Mouse (Mus musculus): ENCODE results near the gene Tirap. TPM values are rescaled to one million over a fixed set of nuclear protein-coding genes. Genes with fewer than 3 reads are reported as not detected.

The Tirap gene
- total and polyA plus RNA-seq, 2 experiments, result 12.3 to 24.2 TPM

GRCm38 (mm10) chr9:35170071-35170470 lies 30.0 kb downstream of the Tirap start:
- 91% methylated on average over 7 of the region's 7 CpGs for WGBS
- Histone ChIP-seq H3K4me1 (ENCODE audit: control insufficient read depth, insufficient read depth, low read length) (peaks cover 22% of the 10 kb centered on the region), H3K9ac (ENCODE audit: low read depth, low read length) (no peak overlapping the region), H3K27me3 (ENCODE audit: control insufficient read depth, insufficient read depth, low read length) (no peaks in the 10 kb centered on the region), H3K36me3 (ENCODE audit: control insufficient read depth, insufficient read depth, low read length) (peaks cover 6% of the 10 kb centered on the region), H3K27ac (replicated peaks; ENCODE audit: insufficient read depth, low read depth, low read length) (no peak overlapping the region), H3K4me3 (ENCODE audit: insufficient read depth, low read depth, low read length) (no peak overlapping the region), H3K79me2 (ENCODE audit: control insufficient read depth, insufficient read depth, low read length) (peaks cover 3% of the 10 kb centered on the region; the same call in 1 of the 2 replicates)
- no peak for DNase-seq (ENCODE audit: extremely low read depth, low read depth, low spot score)
- no peak for TF ChIP-seq CTCF (IDR thresholded peaks at IDR 0.05; ENCODE audit: low read depth, low read length)
- TF ChIP-seq POLR2A (IDR thresholded peaks at IDR 0.05; ENCODE audit: extremely low read depth, insufficient read depth, low read length), result no peak

- H3K27ac ChIP-seq (replicated peaks; ENCODE audit: insufficient read depth, low read depth, low read length), result peak overlapping the region; percentile 82
- H3K4me1 ChIP-seq (ENCODE audit: control insufficient read depth, insufficient read depth, low read length), result peaks cover 36% of the 10 kb centered on the region
- peak; percentile 93 for DNase-seq (ENCODE audit: extremely low read depth, low read depth, low spot score)
- peaks cover 6% of the 10 kb centered on the region for H3K36me3 ChIP-seq (ENCODE audit: control insufficient read depth, insufficient read depth, low read length)
- no peak for TF ChIP-seq POLR2A (IDR thresholded peaks at IDR 0.05; ENCODE audit: extremely low read depth, insufficient read depth, low read length)
- TF ChIP-seq CTCF (IDR thresholded peaks at IDR 0.05; ENCODE audit: low read depth, low read length), result no peak
- no peak overlapping the region; the same call in 1 of the 2 replicates for H3K4me3 ChIP-seq (ENCODE audit: insufficient read depth, low read depth, low read length)
- peaks cover 3% of the 10 kb centered on the region; the same call in 1 of the 2 replicates for H3K79me2 ChIP-seq (ENCODE audit: control insufficient read depth, insufficient read depth, low read length)
- no peaks in the 10 kb centered on the region for H3K27me3 ChIP-seq (ENCODE audit: control insufficient read depth, insufficient read depth, low read length)
- 29% methylated on average over 9 of the region's 9 CpGs for WGBS
- peak overlapping the region; percentile 19 for H3K9ac ChIP-seq (ENCODE audit: low read depth, low read length)
Measured at GRCm38 (mm10) chr9:35166798-35167635, 33.1 kb downstream of the Tirap start.

GRCm38 (mm10) chr9:35166144-35166797 lies 33.8 kb downstream of the Tirap start:
- Histone ChIP-seq H3K27me3 (ENCODE audit: control insufficient read depth, insufficient read depth, low read length) (no peaks in the 10 kb centered on the region), H3K27ac (replicated peaks; ENCODE audit: insufficient read depth, low read depth, low read length) (peak overlapping the region; percentile 82), H3K79me2 (ENCODE audit: control insufficient read depth, insufficient read depth, low read length) (peaks cover 3% of the 10 kb centered on the region; the same call in 1 of the 2 replicates), H3K36me3 (ENCODE audit: control insufficient read depth, insufficient read depth, low read length) (peaks cover 6% of the 10 kb centered on the region), H3K4me3 (ENCODE audit: insufficient read depth, low read depth, low read length) (no peak overlapping the region), H3K4me1 (ENCODE audit: control insufficient read depth, insufficient read depth, low read length) (peaks cover 37% of the 10 kb centered on the region), H3K9ac (ENCODE audit: low read depth, low read length) (peak overlapping the region; percentile 59; the same call in 1 of the 2 replicates)
- TF ChIP-seq POLR2A (IDR thresholded peaks at IDR 0.05; ENCODE audit: extremely low read depth, insufficient read depth, low read length), result no peak
- TF ChIP-seq CTCF (IDR thresholded peaks at IDR 0.05; ENCODE audit: low read depth, low read length), result peak; percentile 45; the same call in 1 of the 2 replicates
- WGBS, result 4% methylated on average over 3 of the region's 3 CpGs
- peak; percentile 75 for DNase-seq (ENCODE audit: extremely low read depth, low read depth, low spot score)

DNA sequence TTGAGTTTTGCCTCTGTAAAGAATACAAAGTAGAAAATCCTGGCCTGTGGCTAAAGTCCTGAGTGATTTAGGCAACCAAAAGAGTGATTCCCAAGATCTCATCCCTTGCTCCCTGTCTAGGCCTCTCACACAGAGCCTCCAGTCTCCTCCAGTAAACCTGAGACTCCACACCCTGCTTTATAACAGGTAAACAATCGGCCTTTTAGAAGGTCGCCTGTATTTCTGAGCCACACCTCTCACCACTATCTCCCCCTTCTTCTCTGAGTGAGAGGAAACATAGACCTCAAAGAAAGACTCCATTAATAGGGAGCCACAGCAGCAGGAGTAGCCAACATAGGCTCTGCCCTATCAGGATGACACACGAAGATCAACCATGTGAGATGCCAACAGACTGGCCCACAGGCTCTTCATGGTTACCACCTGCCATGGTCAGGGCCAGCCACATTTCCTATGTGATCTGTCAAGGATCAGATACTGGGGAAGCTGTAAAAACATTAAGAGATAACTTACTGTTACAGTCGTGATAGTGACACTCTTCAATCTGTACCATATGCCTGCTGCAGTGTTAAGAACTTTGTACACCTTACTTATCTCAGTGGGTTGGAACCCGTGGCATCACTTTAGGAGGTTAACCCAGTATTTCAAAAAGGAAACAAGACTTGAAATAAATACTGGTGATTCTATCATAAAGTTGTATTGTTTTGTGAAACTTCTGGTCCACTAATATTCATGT lies 35.8 kb downstream of the Tirap start:
- peak overlapping the region; percentile 79 for H3K27ac ChIP-seq (replicated peaks; ENCODE audit: insufficient read depth, low read depth, low read length)

GRCm38 (mm10) chr9:35163011-35163690 lies 36.9 kb downstream of the Tirap start:
- peak; percentile 96 for DNase-seq (ENCODE audit: extremely low read depth, low read depth, low spot score)
- Histone ChIP-seq H3K27ac (replicated peaks; ENCODE audit: insufficient read depth, low read depth, low read length) (peak overlapping the region; percentile 87), H3K36me3 (ENCODE audit: control insufficient read depth, insufficient read depth, low read length) (peaks cover 1% of the 10 kb centered on the region; the same call in 1 of the 2 replicates), H3K4me3 (ENCODE audit: insufficient read depth, low read depth, low read length) (peak overlapping the region; percentile 23), H3K9ac (ENCODE audit: low read depth, low read length) (peak overlapping the region; percentile 57), H3K79me2 (ENCODE audit: control insufficient read depth, insufficient read depth, low read length) (peaks cover 6% of the 10 kb centered on the region; the same call in 1 of the 2 replicates), H3K4me1 (ENCODE audit: control insufficient read depth, insufficient read depth, low read length) (peaks cover 30% of the 10 kb centered on the region), H3K27me3 (ENCODE audit: control insufficient read depth, insufficient read depth, low read length) (no peaks in the 10 kb centered on the region)
- WGBS, result 6% methylated on average over 11 of the region's 11 CpGs
- TF ChIP-seq CTCF (IDR thresholded peaks at IDR 0.05; ENCODE audit: low read depth, low read length) (no peak), POLR2A (IDR thresholded peaks at IDR 0.05; ENCODE audit: extremely low read depth, insufficient read depth, low read length) (no peak)

More for the DNA sequence above, 35.8 kb downstream of the Tirap start:
- Histone ChIP-seq H3K27me3 (ENCODE audit: control insufficient read depth, insufficient read depth, low read length) (no peaks in the 10 kb centered on the region), H3K4me1 (ENCODE audit: control insufficient read depth, insufficient read depth, low read length) (peaks cover 37% of the 10 kb centered on the region), H3K9ac (ENCODE audit: low read depth, low read length) (no peak overlapping the region), H3K79me2 (ENCODE audit: control insufficient read depth, insufficient read depth, low read length) (peaks cover 6% of the 10 kb centered on the region; the same call in 1 of the 2 replicates), H3K36me3 (ENCODE audit: control insufficient read depth, insufficient read depth, low read length) (no peaks in the 10 kb centered on the region), H3K4me3 (ENCODE audit: insufficient read depth, low read depth, low read length) (no peak overlapping the region)
- TF ChIP-seq CTCF (IDR thresholded peaks at IDR 0.05; ENCODE audit: low read depth, low read length) (no peak), POLR2A (IDR thresholded peaks at IDR 0.05; ENCODE audit: extremely low read depth, insufficient read depth, low read length) (no peak)
- WGBS, result 75% methylated on average over 5 of the region's 5 CpGs
- DNase-seq (ENCODE audit: extremely low read depth, low read depth, low spot score), result no peak

Measured in liver, adult 2 months (tissue).